Mouse (Mus musculus) testis, adult 2 months (tissue): ENCODE measurements around the gene Cbfa2t3. TPM values are rescaled to one million over a fixed set of nuclear protein-coding genes. Genes with fewer than 3 reads are reported as not detected.

Source experiments
- H3K27ac ChIP-seq: fragments of 200-500 bp; 2 replicates; pipeline ENCODE4 v1.5.1; 2012; ENCODE audit warnings: low read depth, low read length; ENCODE audit not compliant: control insufficient read depth, insufficient read depth
- H3K27me3 ChIP-seq: fragments of 200-500 bp; 2 replicates; pipeline ENCODE4 v1.6.1; 2012; ENCODE audit warnings: mild to moderate bottlenecking, low read length, moderate library complexity; ENCODE audit not compliant: control insufficient read depth, insufficient read depth
- H3K36me3 ChIP-seq: fragments of 200-500 bp; 2 replicates; pipeline ENCODE4 v1.6.1; 2012; ENCODE audit warnings: mild to moderate bottlenecking, low read length; ENCODE audit not compliant: control insufficient read depth, insufficient read depth
- H3K4me1 ChIP-seq: fragments of 200-500 bp; 2 replicates; pipeline ENCODE4 v1.6.1; 2012; ENCODE audit warnings: low read length; ENCODE audit not compliant: control insufficient read depth, insufficient read depth
- H3K4me3 ChIP-seq: fragments of 200-500 bp; 2 replicates; pipeline ENCODE4 v1.5.1; 2012; ENCODE audit warnings: low read depth, mild to moderate bottlenecking, low read length, moderate library complexity, mixed read lengths; ENCODE audit not compliant: control insufficient read depth
- CTCF ChIP-seq: fragments of 200-500 bp; IDR thresholded peaks from 2 replicates; pipeline ENCODE4 v1.5.1; 2012; ENCODE audit warnings: low read depth, mild to moderate bottlenecking, inconsistent platforms, low read length, moderate library complexity; ENCODE audit not compliant: control insufficient read depth, insufficient read depth, insufficient replicate concordance
- POLR2A ChIP-seq: fragments of 200-500 bp; IDR thresholded peaks from 2 replicates; pipeline ENCODE4 v1.6.1; 2012; ENCODE audit warnings: low read depth, mild to moderate bottlenecking, inconsistent platforms, low read length, moderate library complexity; ENCODE audit not compliant: control insufficient read depth
- polyA plus RNA-seq: library from polyadenylated mRNA; depleted of rRNA; stranded (reverse); fragments of >200 nt; gene quantifications from 2 replicates; pipeline ENCODE4 v1.2.3, GENCODE M21; 2012

Gene Cbfa2t3
- polyA plus RNA-seq, 1 experiment, result 0.59 TPM

GRCm38 (mm10) chr8:122663106-122663505 is 35.8 kb downstream of the Cbfa2t3 start:
- no peak overlapping the region for H3K27ac ChIP-seq
- no peak for TF ChIP-seq POLR2A
- no peak for TF ChIP-seq CTCF
- peaks cover 2% of the 10 kb centered on the region; the same call in 1 of the 2 replicates for H3K4me1 ChIP-seq
- H3K27me3 ChIP-seq, result no peaks in the 10 kb centered on the region
- H3K4me3 ChIP-seq, result no peak overlapping the region
- no peaks in the 10 kb centered on the region for H3K36me3 ChIP-seq

- Histone ChIP-seq H3K27ac (no peak overlapping the region), H3K36me3 (no peaks in the 10 kb centered on the region), H3K4me3 (no peak overlapping the region), H3K4me1 (peaks cover 2% of the 10 kb centered on the region; the same call in 1 of the 2 replicates), H3K27me3 (no peaks in the 10 kb centered on the region)
- TF ChIP-seq CTCF (no peak), POLR2A (no peak)
Observed at GRCm38 (mm10) chr8:122661894-122662293, 37.0 kb downstream of the Cbfa2t3 start.

- Histone ChIP-seq H3K27ac (no peak overlapping the region), H3K36me3 (no peaks in the 10 kb centered on the region), H3K4me3 (no peak overlapping the region), H3K4me1 (peaks cover 2% of the 10 kb centered on the region; the same call in 1 of the 2 replicates), H3K27me3 (no peaks in the 10 kb centered on the region)
- TF ChIP-seq CTCF, result no peak
- TF ChIP-seq POLR2A, result no peak
Observed at GRCm38 (mm10) chr8:122661138-122661537, 37.8 kb downstream of the Cbfa2t3 start.

GRCm38 (mm10) chr8:122660022-122660421 is 38.9 kb downstream of the Cbfa2t3 start:
- no peaks in the 10 kb centered on the region for H3K36me3 ChIP-seq
- no peak overlapping the region for H3K4me3 ChIP-seq
- TF ChIP-seq POLR2A, result no peak
- peak; percentile 83; the same call in 1 of the 2 replicates for TF ChIP-seq CTCF
- peaks cover 3% of the 10 kb centered on the region for H3K4me1 ChIP-seq
- H3K27ac ChIP-seq, result no peak overlapping the region
- no peaks in the 10 kb centered on the region for H3K27me3 ChIP-seq

- Histone ChIP-seq H3K4me3 (no peak overlapping the region), H3K27ac (no peak overlapping the region), H3K4me1 (peaks cover 8% of the 10 kb centered on the region), H3K27me3 (no peaks in the 10 kb centered on the region), H3K36me3 (no peaks in the 10 kb centered on the region)
- TF ChIP-seq CTCF, result no peak
- TF ChIP-seq POLR2A, result no peak
Observed at GRCm38 (mm10) chr8:122658807-122659160, 40.1 kb downstream of the Cbfa2t3 start.

- Histone ChIP-seq H3K4me3 (no peak overlapping the region), H3K36me3 (no peaks in the 10 kb centered on the region), H3K27ac (no peak overlapping the region), H3K4me1 (peaks cover 8% of the 10 kb centered on the region), H3K27me3 (no peaks in the 10 kb centered on the region)
- TF ChIP-seq CTCF, result no peak
- TF ChIP-seq POLR2A, result no peak
Observed at GRCm38 (mm10) chr8:122658149-122658806, 40.6 kb downstream of the Cbfa2t3 start.

- Histone ChIP-seq H3K36me3 (no peaks in the 10 kb centered on the region), H3K27me3 (no peaks in the 10 kb centered on the region), H3K27ac (0 out of 2 replicates have a peak overlapping the region, but pooled peaks have one; percentile 12), H3K4me3 (no peak overlapping the region), H3K4me1 (peaks cover 8% of the 10 kb centered on the region)
- 0 out of 2 replicates have a peak, but pooled peaks have one; percentile 15 for TF ChIP-seq POLR2A
- TF ChIP-seq CTCF, result no peak
Observed at GRCm38 (mm10) chr8:122656056-122656999, 42.6 kb downstream of the Cbfa2t3 start.
